Mouse (Mus musculus): ENCODE data around the gene Evi5. TPM values are rescaled to one million over a fixed set of nuclear protein-coding genes. Genes with fewer than 3 reads are reported as not detected.

The Evi5 gene
- polyA plus RNA-seq, 1 experiment from 2014 or later, result 61.7 TPM

DNA sequence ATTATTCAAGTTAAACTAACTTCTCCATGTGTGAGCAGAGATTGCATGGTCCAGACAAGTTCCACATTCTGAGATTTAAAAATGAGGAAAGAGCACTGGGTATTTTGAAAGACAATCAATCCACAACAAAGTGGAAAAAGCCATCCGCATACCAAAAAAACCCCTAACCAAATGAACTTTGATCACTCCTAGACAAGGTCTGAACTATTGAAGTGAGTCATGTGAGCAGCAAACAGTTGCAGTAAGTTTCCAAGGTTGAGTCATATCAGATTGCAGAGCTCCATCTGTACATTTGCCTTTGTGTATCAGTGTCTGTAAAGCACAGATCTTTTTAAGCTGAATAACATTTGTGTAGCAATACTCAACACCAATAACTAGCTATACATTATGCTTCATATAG is 120.2 kb downstream of the Evi5 start:
- WGBS, result 98% methylated on average over 1 of the region's 1 CpGs
- H3K27ac ChIP-seq (replicated peaks; ENCODE audit: low read depth, low read length), result no peak overlapping the region
- no peak overlapping the region for H3K4me3 ChIP-seq (ENCODE audit: low read depth, low read length)
- H3K9me3 ChIP-seq (replicated peaks; ENCODE audit: control insufficient read depth, low read length), result no peaks in the 10 kb centered on the region
- H3K4me1 ChIP-seq (ENCODE audit: control insufficient read depth, insufficient read depth, low read length), result no peaks in the 10 kb centered on the region
- no peaks in the 10 kb centered on the region for H3K27me3 ChIP-seq (ENCODE audit: control insufficient read depth, insufficient read depth, low read length)
- H3K4me2 ChIP-seq (ENCODE audit: low read depth, low read length), result no peak overlapping the region
- DNase-seq (ENCODE audit: low spot score) (no peak), ATAC-seq (replicated peaks; ENCODE audit: insufficient number of reproducible peaks, low FRiP score, low TSS enrichment, low read depth) (no peak)
- H3K9ac ChIP-seq (replicated peaks; ENCODE audit: low read length), result no peak overlapping the region
- no peaks in the 10 kb centered on the region for H3K36me3 ChIP-seq (replicated peaks; ENCODE audit: control insufficient read depth, insufficient read depth, low read depth, low read length)

DNA sequence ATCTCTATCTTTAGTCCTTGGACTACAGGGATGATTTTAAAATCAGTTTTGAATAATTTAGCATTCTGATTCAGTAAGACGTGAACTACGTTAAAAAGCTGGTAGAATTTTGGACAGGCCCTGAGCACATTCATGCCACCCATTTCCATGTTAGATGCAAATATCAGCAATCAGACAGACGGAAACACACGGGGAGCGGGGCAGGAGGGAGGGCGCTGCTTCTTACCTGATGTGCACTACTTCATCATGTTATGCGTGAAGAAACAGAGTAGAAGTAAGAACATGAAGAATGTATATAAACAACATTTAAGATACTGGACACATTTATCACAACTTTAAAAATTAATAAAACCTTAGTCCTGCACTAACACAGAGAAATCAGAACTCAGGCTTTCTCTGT is 121.3 kb downstream of the Evi5 start:
- no peaks in the 10 kb centered on the region for H3K4me1 ChIP-seq (ENCODE audit: control insufficient read depth, insufficient read depth, low read length)
- H3K27ac ChIP-seq (replicated peaks; ENCODE audit: low read depth, low read length), result no peak overlapping the region
- H3K4me2 ChIP-seq (ENCODE audit: low read depth, low read length), result no peak overlapping the region
- DNase-seq (ENCODE audit: low spot score), result no peak
- no peak overlapping the region for H3K9ac ChIP-seq (replicated peaks; ENCODE audit: low read length)
- no peak overlapping the region for H3K4me3 ChIP-seq (ENCODE audit: low read depth, low read length)
- H3K36me3 ChIP-seq (replicated peaks; ENCODE audit: control insufficient read depth, insufficient read depth, low read depth, low read length), result no peaks in the 10 kb centered on the region
- no peaks in the 10 kb centered on the region for H3K9me3 ChIP-seq (replicated peaks; ENCODE audit: control insufficient read depth, low read length)
- WGBS, result 95% methylated on average over 7 of the region's 7 CpGs
- no peak for ATAC-seq (replicated peaks; ENCODE audit: insufficient number of reproducible peaks, low FRiP score, low TSS enrichment, low read depth)
- H3K27me3 ChIP-seq (ENCODE audit: control insufficient read depth, insufficient read depth, low read length), result no peaks in the 10 kb centered on the region

DNA sequence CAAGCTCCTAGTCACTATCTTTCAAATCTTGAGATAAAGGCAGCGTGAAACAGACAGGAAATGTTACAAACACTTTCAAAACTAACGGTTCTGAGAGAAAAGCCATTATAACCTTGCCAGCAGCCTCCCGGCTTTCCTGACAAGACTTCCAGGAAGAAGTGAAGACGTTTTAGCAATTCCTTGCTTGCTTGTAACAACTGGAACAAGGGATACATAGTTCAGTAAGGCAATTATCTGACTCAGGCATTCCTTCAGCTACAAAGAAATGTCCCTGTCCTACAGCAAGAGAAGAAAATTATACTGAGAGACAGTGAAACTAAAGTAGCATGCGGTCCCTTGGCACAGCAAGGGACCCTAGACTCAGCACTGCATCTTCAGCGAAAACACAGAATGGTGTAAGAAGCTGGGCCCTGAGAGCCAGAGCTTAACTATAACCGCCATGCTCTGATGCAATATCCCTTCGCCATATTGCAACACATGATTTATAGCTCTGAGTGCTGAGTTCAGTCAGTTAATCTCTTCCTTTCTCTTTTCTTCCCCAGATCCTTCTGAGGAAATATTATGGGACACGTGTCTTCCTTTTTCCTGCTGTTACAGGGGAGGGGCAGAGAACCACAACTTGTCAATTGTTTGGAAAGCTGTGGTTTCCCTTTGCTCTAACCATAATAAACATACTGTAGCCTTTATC is 125.5 kb downstream of the Evi5 start:
- no peak for DNase-seq (ENCODE audit: low spot score)
- Histone ChIP-seq H3K4me1 (ENCODE audit: control insufficient read depth, insufficient read depth, low read length) (no peaks in the 10 kb centered on the region), H3K27me3 (ENCODE audit: control insufficient read depth, insufficient read depth, low read length) (no peaks in the 10 kb centered on the region), H3K4me2 (ENCODE audit: low read depth, low read length) (no peak overlapping the region), H3K36me3 (replicated peaks; ENCODE audit: control insufficient read depth, insufficient read depth, low read depth, low read length) (no peaks in the 10 kb centered on the region), H3K27ac (replicated peaks; ENCODE audit: low read depth, low read length) (no peak overlapping the region), H3K4me3 (ENCODE audit: low read depth, low read length) (no peak overlapping the region), H3K9me3 (replicated peaks; ENCODE audit: control insufficient read depth, low read length) (no peaks in the 10 kb centered on the region), H3K9ac (replicated peaks; ENCODE audit: low read length) (no peak overlapping the region)
- ATAC-seq (replicated peaks; ENCODE audit: insufficient number of reproducible peaks, low FRiP score, low TSS enrichment, low read depth), result no peak
- 73% methylated on average over 9 of the region's 9 CpGs for WGBS

DNA sequence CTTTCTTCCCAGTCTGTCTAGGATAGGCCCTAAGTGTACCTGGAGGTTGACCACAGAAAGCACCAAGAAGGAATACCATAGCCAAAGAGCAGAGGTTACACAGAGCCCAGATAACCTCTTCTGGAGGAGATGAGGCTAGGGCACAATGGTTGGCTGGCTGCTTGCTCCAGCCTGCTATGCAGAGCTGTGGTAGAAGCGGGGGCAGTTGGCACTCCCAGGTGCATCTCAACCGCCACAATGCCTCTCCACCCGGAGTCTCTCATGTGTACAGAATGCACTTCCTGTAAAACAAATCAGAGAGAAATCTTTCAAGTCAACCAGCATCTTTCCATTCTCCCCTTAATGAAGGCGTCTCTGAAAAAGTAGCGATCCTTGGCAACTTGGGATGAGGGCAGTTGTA is 135.9 kb downstream of the Evi5 start:
- Histone ChIP-seq H3K9ac (replicated peaks; ENCODE audit: low read length) (no peak overlapping the region), H3K4me1 (ENCODE audit: control insufficient read depth, insufficient read depth, low read length) (no peaks in the 10 kb centered on the region), H3K4me3 (ENCODE audit: low read depth, low read length) (no peak overlapping the region), H3K27me3 (ENCODE audit: control insufficient read depth, insufficient read depth, low read length) (no peaks in the 10 kb centered on the region), H3K27ac (replicated peaks; ENCODE audit: low read depth, low read length) (no peak overlapping the region), H3K4me2 (ENCODE audit: low read depth, low read length) (no peak overlapping the region), H3K36me3 (replicated peaks; ENCODE audit: control insufficient read depth, insufficient read depth, low read depth, low read length) (no peaks in the 10 kb centered on the region), H3K9me3 (replicated peaks; ENCODE audit: control insufficient read depth, low read length) (no peaks in the 10 kb centered on the region)
- ATAC-seq (replicated peaks; ENCODE audit: insufficient number of reproducible peaks, low FRiP score, low TSS enrichment, low read depth) (no peak), DNase-seq (ENCODE audit: low spot score) (no peak)
- 95% methylated on average over 5 of the region's 5 CpGs for WGBS

DNA sequence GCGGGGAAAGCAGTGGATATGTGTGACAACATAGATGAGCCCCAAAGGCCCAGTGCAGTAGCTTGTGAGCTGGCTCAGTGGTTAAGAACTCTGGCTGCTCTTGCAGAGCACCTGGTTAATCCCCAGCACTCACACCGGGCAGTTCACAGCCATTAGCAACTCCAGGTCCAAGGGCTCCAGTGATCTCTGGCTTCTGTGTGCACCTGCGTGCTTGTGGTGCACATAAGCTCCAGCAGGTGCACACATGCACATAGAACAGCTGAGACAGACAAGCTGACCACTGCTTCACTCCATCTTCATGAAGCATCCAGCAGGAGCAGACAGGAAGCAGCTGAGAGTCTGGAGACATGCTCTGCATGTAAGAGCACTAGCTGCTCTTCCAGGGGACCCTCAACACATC is 136.6 kb downstream of the Evi5 start:
- WGBS, result 86% methylated on average over 3 of the region's 3 CpGs
- Histone ChIP-seq H3K27me3 (ENCODE audit: control insufficient read depth, insufficient read depth, low read length) (no peaks in the 10 kb centered on the region), H3K4me2 (ENCODE audit: low read depth, low read length) (no peak overlapping the region), H3K4me3 (ENCODE audit: low read depth, low read length) (no peak overlapping the region), H3K9ac (replicated peaks; ENCODE audit: low read length) (no peak overlapping the region), H3K36me3 (replicated peaks; ENCODE audit: control insufficient read depth, insufficient read depth, low read depth, low read length) (no peaks in the 10 kb centered on the region), H3K9me3 (replicated peaks; ENCODE audit: control insufficient read depth, low read length) (no peaks in the 10 kb centered on the region), H3K27ac (replicated peaks; ENCODE audit: low read depth, low read length) (no peak overlapping the region), H3K4me1 (ENCODE audit: control insufficient read depth, insufficient read depth, low read length) (no peaks in the 10 kb centered on the region)
- no peak for ATAC-seq (replicated peaks; ENCODE audit: insufficient number of reproducible peaks, low FRiP score, low TSS enrichment, low read depth)
- no peak for DNase-seq (ENCODE audit: low spot score)

DNA sequence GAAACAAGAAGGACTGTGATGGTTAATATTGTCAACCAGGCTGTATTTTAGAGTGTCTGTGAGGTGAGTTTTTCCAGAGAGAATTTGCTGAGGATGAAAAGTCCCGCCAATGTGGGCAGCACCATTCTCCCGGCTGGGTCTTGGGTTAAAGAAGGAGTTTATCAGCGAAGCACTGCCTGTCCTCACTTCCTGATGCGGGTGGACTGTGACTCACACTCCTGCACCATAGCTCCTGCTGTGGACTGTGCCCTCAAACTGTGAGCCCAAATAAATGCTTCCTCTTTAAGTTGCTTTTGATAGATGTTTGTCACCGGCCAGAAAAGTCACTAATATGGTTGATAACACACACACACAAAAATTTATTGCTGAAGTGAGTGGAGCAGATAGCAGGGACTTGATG is 138.7 kb downstream of the Evi5 start:
- Histone ChIP-seq H3K9me3 (replicated peaks; ENCODE audit: control insufficient read depth, low read length) (no peaks in the 10 kb centered on the region), H3K4me2 (ENCODE audit: low read depth, low read length) (no peak overlapping the region), H3K9ac (replicated peaks; ENCODE audit: low read length) (no peak overlapping the region), H3K27me3 (ENCODE audit: control insufficient read depth, insufficient read depth, low read length) (no peaks in the 10 kb centered on the region), H3K36me3 (replicated peaks; ENCODE audit: control insufficient read depth, insufficient read depth, low read depth, low read length) (no peaks in the 10 kb centered on the region), H3K4me3 (ENCODE audit: low read depth, low read length) (no peak overlapping the region), H3K4me1 (ENCODE audit: control insufficient read depth, insufficient read depth, low read length) (no peaks in the 10 kb centered on the region), H3K27ac (replicated peaks; ENCODE audit: low read depth, low read length) (no peak overlapping the region)
- ATAC-seq (replicated peaks; ENCODE audit: insufficient number of reproducible peaks, low FRiP score, low TSS enrichment, low read depth) (no peak), DNase-seq (ENCODE audit: low spot score) (no peak)
- WGBS, result 86% methylated on average over 5 of the region's 5 CpGs

DNA sequence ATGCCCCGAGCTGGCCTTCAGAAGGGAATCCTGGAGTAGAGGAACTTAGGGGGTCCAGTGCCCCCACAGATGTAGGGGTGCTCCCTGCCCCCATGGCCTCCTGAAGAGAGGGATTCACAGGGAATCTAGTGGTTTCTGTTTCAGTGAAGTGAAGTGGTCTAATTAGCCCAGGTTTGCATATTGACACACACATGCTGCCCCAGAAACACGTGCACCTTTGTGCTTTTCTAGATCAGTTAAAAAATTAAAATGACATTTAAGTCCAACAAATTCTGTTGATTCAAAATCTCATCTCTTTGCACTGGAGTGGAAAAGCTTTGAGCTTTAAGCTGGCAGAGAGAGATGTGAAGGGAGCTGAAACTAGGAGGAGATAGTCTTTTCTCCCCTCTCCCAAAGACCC is 143.1 kb downstream of the Evi5 start:
- Histone ChIP-seq H3K27ac (replicated peaks; ENCODE audit: low read depth, low read length) (no peak overlapping the region), H3K4me1 (ENCODE audit: control insufficient read depth, insufficient read depth, low read length) (peaks cover under 1% of the 10 kb centered on the region; the same call in 1 of the 2 replicates), H3K4me3 (ENCODE audit: low read depth, low read length) (no peak overlapping the region), H3K4me2 (ENCODE audit: low read depth, low read length) (no peak overlapping the region), H3K9ac (replicated peaks; ENCODE audit: low read length) (no peak overlapping the region), H3K36me3 (replicated peaks; ENCODE audit: control insufficient read depth, insufficient read depth, low read depth, low read length) (no peaks in the 10 kb centered on the region), H3K27me3 (ENCODE audit: control insufficient read depth, insufficient read depth, low read length) (peaks cover 16% of the 10 kb centered on the region), H3K9me3 (replicated peaks; ENCODE audit: control insufficient read depth, low read length) (no peaks in the 10 kb centered on the region)
- DNase-seq (ENCODE audit: low spot score) (no peak), ATAC-seq (replicated peaks; ENCODE audit: insufficient number of reproducible peaks, low FRiP score, low TSS enrichment, low read depth) (no peak)
- 25% methylated on average over 2 of the region's 2 CpGs for WGBS

DNA sequence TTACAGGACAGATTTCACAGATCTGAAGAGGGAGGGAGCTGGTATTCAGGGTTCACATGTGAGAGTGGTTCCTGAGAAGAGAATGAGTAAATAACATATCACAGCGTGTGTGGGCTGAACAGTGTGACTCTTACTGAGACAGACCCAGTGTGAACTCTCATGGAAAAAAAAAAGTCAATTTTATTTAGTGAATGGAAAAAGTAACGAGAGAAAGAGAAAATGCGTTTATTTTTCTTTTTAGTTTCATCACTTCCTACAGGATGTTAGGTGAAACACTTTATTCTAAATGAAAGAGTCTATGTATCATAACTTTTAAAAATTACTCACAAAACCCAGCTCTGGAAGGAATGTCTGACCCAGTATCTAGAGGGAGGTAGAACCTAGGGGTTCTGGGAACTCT is 143.5 kb downstream of the Evi5 start:
- no peaks in the 10 kb centered on the region for H3K36me3 ChIP-seq (replicated peaks; ENCODE audit: control insufficient read depth, insufficient read depth, low read depth, low read length)
- H3K27ac ChIP-seq (replicated peaks; ENCODE audit: low read depth, low read length), result no peak overlapping the region
- H3K9ac ChIP-seq (replicated peaks; ENCODE audit: low read length), result no peak overlapping the region
- H3K27me3 ChIP-seq (ENCODE audit: control insufficient read depth, insufficient read depth, low read length), result peaks cover 21% of the 10 kb centered on the region
- ATAC-seq (replicated peaks; ENCODE audit: insufficient number of reproducible peaks, low FRiP score, low TSS enrichment, low read depth), result no peak
- no peak overlapping the region for H3K4me2 ChIP-seq (ENCODE audit: low read depth, low read length)
- peaks cover 4% of the 10 kb centered on the region; the same call in 1 of the 2 replicates for H3K4me1 ChIP-seq (ENCODE audit: control insufficient read depth, insufficient read depth, low read length)
- H3K4me3 ChIP-seq (ENCODE audit: low read depth, low read length), result no peak overlapping the region
- no peak for DNase-seq (ENCODE audit: low spot score)
- 50% methylated on average over 3 of the region's 3 CpGs for WGBS
- no peaks in the 10 kb centered on the region for H3K9me3 ChIP-seq (replicated peaks; ENCODE audit: control insufficient read depth, low read length)
